Mouse (Mus musculus): Measurements from ENCODE around the gene Ago1. TPM values are rescaled to one million over a fixed set of nuclear protein-coding genes. Genes with fewer than 3 reads are reported as not detected.

The Ago1 gene
- polyA plus RNA-seq, 1 experiment: 90.1 TPM

DNA sequence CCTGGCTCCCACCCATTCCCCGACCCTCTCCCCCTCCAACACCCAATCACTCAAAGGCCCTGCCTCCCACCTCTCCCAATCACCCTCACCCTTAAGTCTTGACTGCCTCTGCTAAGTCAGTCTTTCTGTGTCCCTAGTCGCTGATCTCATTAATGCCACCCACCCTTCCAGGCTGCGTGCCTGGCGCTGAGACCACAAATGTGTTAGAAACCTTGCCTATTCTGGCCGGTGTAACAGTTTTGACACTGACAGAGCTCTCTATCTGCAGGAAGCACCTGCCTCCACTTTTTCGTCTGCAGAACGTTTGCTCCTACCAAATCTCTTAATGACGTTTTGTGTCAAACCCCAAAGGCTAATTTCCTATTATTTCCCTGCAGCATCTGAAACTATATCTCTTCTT is 542 bp upstream of the Ago1 start:
- no peak for DNase-seq (ENCODE audit: low read depth)
- TF ChIP-seq POLR2A (IDR thresholded peaks at IDR 0.05; ENCODE audit: borderline replicate concordance, extremely low read depth, insufficient read depth, insufficient read length, poor library complexity, severe bottlenecking): no peak

DNA sequence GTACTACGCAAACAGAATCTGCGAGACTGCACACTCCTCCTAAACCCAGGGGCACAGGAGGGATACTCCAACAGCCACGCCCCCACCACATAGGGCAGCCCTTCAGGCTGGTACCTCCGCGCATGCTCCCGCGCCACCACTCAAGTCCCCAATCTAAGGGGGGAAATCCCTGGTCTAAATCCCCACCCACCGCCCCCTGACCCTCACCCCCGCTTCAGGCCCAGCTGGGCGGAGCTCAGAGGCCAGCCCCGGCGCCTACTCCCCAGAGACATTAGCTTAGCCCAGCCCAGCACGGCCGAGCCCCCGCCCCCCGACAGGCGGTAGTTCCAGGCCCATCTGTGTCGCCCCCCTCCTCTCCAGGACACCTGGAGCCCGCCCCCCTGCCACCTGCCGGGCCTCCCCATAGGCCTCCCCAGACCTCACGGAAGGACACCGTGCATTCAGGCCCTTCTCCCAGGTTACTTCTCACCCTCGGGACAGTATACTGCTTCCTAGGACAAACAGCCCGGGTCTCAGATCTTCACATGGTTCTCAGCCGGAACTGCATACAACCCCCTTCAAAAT is 580 bp downstream of the Ago1 start:
- peak; percentile 94 for DNase-seq (ENCODE audit: low read depth)
- TF ChIP-seq CTCF (IDR thresholded peaks at IDR 0.05; ENCODE audit: borderline replicate concordance, extremely low read depth, insufficient read depth, insufficient read length) (no peak), POLR2A (IDR thresholded peaks at IDR 0.05; ENCODE audit: borderline replicate concordance, extremely low read depth, insufficient read depth, insufficient read length, poor library complexity, severe bottlenecking) (no peak)

DNA sequence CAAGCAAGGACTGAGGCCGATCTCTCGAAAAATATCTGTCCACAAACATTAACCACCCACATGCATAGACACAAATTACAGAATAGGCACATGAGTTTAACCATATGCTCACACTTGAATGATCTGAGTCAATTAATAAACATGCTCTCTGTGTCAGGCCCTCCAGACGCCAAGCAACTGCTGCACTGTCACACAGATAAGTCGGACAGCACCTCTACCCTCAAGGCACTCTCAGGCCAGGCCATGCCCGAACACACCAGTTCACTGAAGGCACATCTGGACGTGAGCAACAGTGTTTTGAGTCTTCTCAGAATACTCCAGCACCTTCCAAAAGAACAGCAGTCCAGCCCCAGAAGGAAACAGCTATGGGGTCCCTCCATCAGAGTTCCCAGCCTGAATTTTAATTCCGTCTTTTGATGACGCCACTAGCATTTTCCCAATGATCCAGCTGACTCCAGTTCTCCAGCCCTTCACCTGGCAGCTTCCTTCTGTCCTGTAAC is 2.1 kb downstream of the Ago1 start:
- DNase-seq (ENCODE audit: low read depth): no peak
- TF ChIP-seq POLR2A (IDR thresholded peaks at IDR 0.05; ENCODE audit: borderline replicate concordance, extremely low read depth, insufficient read depth, insufficient read length, poor library complexity, severe bottlenecking) (no peak), CTCF (IDR thresholded peaks at IDR 0.05; ENCODE audit: borderline replicate concordance, extremely low read depth, insufficient read depth, insufficient read length) (no peak)

DNA sequence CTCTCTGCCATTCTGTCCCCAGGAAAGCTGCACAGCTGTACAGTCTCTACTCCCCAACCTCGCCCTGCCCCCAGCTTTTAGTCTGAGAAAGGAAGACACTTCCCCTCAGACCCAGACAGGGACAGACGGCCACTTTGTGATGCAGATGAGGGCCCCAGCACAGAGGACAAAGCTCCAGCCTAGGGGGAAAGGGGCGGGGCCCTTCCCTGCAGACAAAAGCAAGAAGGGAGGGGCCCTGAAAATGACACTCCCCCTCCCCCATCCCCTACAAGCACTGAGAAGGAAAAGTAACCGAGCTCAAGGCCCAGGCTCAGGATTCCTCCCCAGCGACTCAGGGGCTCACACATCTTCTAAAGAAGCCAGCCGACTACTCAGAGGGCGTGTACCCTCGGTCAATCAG is 2.5 kb downstream of the Ago1 start:
- no peak for TF ChIP-seq CTCF (IDR thresholded peaks at IDR 0.05; ENCODE audit: borderline replicate concordance, extremely low read depth, insufficient read depth, insufficient read length)
- peak; percentile 14; the same call in 1 of the 2 replicates for TF ChIP-seq POLR2A (IDR thresholded peaks at IDR 0.05; ENCODE audit: borderline replicate concordance, extremely low read depth, insufficient read depth, insufficient read length, poor library complexity, severe bottlenecking)
- peak; percentile 97 for DNase-seq (ENCODE audit: low read depth)

DNA sequence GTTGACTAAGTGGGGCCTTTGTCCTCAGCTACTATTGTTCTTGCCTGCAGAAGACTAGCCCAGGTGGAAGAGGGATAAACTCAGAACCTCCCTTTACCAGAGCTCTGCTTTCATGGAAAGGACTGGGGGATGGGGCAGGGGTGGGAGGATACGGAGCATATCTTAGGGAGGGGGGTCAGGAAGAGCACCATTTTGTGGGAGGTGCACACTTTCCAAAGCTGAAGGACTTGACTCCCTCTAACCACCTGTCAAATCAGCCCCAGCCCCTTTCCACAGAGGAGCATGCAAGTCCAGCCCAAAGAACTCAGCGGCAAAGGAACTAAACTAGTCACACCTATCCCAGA is 3.5 kb downstream of the Ago1 start:
- DNase-seq (ENCODE audit: low read depth): peak; percentile 52
- TF ChIP-seq CTCF (IDR thresholded peaks at IDR 0.05; ENCODE audit: borderline replicate concordance, extremely low read depth, insufficient read depth, insufficient read length): no peak
- TF ChIP-seq POLR2A (IDR thresholded peaks at IDR 0.05; ENCODE audit: borderline replicate concordance, extremely low read depth, insufficient read depth, insufficient read length, poor library complexity, severe bottlenecking): no peak

DNA sequence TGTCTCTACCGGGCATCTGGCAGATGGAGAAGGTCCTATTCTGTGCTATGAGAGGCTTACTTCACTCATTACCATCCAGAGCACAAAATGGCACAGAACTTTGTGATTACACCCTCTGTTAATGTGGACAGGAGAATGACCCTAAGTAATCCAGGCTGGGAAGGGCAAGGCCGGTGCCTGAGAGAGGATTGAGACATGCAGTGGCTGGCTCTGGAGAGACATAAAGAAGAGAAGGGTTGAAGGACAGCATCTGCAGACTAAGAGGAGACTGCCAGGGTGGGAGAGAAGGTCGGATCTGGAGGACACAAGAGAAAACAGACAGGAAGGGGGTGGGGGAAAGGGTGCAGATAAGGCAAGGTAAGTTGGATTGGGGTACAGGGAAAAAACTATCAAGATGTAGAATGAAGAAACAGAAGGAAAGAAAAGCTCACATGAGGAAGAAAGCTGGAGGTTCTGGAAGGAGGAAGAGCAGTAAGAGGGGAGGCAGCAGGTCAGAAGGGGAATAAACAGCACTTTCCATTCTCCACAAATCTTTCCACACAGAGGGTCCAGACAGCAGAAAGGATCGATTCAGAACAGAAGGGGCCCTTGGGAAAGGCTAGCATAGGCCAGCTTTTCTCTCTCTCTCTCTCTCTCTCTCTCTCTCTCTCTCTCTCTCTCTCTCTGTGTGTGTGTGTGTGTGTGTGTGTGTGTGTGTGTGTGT is 4.0 kb downstream of the Ago1 start:
- peak; percentile 5 for DNase-seq (ENCODE audit: low read depth)
- no peak for TF ChIP-seq POLR2A (IDR thresholded peaks at IDR 0.05; ENCODE audit: borderline replicate concordance, extremely low read depth, insufficient read depth, insufficient read length, poor library complexity, severe bottlenecking)
- TF ChIP-seq CTCF (IDR thresholded peaks at IDR 0.05; ENCODE audit: borderline replicate concordance, extremely low read depth, insufficient read depth, insufficient read length): no peak

DNA sequence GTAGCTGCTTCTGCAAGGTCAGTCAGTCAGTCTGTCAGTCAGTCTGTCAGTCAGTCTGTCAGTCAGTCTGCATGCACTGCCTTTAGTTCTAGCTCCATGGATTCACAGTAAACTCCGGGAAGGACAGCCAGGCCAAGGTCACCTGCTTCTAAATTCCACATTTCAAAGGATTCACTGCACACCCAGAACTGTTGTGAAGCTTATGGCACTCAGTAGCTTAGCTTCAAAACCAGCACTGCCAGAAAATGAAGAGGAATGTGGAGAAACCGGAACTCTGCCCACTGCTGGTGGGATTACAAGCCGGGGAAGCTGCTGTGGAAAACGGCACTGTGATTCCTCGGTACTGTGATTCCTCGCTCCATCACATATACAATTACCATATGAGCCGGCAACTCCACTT is 12.9 kb downstream of the Ago1 start:
- no peak for TF ChIP-seq POLR2A (IDR thresholded peaks at IDR 0.05; ENCODE audit: borderline replicate concordance, extremely low read depth, insufficient read depth, insufficient read length, poor library complexity, severe bottlenecking)
- TF ChIP-seq CTCF (IDR thresholded peaks at IDR 0.05; ENCODE audit: borderline replicate concordance, extremely low read depth, insufficient read depth, insufficient read length): no peak
- no peak for DNase-seq (ENCODE audit: low read depth)

DNA sequence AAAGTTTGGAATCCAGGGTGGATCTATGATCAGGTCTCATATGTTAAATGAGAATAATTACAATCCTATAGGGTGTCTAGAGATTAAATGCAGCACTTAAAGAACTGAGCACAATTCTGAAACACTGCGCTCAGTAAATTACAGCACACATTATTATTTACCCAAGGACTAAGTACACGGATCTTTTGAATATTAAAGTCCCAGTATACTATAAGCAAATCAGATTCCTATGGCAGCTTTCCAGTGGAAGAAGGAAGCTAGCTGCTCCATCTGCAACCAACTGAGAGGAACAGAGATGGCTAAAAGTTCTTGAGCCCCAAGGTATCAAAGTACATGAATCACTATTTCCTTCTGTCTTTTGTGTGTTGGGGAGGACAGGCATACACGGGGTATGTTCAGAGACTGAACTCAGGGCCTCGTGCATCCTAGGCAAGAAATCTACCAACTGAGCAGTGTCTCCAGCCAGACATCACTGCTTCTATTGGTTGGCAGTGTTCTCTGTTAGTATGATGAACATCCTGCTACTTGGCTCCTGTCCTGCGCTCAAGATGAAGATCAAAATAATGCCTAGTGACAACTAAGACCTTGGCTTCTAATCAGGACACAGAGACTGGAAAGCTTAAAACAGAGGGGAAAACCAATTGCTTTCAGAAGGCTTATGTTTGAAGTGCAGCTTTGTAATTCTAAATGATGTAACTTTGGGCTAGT is 13.7 kb downstream of the Ago1 start:
- TF ChIP-seq POLR2A (IDR thresholded peaks at IDR 0.05; ENCODE audit: borderline replicate concordance, extremely low read depth, insufficient read depth, insufficient read length, poor library complexity, severe bottlenecking): no peak
- TF ChIP-seq CTCF (IDR thresholded peaks at IDR 0.05; ENCODE audit: borderline replicate concordance, extremely low read depth, insufficient read depth, insufficient read length): no peak
- DNase-seq (ENCODE audit: low read depth): peak; percentile 46

DNA sequence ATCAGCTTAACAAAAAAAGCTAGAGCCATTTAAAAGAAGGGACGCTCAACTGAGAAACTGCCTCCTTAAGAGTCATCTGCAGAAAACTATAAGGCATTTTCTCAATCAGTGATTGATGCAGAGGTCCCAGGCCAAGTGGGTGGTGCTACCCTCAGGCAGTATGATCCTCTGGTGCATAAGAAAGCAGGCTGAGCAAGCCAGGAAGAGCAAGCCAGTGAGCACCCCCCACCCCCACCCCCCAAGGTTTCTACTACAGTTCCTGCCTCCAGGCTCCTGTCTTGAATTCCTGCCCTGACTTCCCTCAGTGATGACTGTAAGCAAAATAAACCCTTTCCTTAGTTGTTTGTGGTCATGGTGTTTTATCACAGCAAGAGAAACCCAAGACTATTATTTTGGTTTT is 18.1 kb downstream of the Ago1 start:
- no peak for TF ChIP-seq POLR2A (IDR thresholded peaks at IDR 0.05; ENCODE audit: borderline replicate concordance, extremely low read depth, insufficient read depth, insufficient read length, poor library complexity, severe bottlenecking)
- no peak for TF ChIP-seq CTCF (IDR thresholded peaks at IDR 0.05; ENCODE audit: borderline replicate concordance, extremely low read depth, insufficient read depth, insufficient read length)
- no peak for DNase-seq (ENCODE audit: low read depth)

DNA sequence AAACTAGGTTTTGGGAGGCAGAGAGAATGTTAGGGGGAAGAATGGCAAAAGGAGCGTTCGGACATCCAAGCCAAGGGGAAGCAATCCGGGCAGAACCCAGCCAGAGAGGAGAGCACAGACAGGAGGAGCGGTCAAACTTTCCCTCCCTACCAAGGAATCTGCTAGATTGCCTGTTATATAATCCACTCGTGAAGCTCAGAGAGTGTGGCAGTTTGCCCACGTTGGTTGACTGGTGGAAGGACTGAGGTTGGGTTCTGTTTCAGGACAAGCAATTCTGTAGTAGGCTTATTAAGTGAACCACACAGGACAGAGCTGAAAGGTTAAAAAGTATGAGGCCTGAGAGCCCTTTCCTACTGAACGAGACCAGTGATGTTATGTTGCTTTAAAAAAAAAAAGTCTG is 21.3 kb downstream of the Ago1 start:
- TF ChIP-seq CTCF (IDR thresholded peaks at IDR 0.05; ENCODE audit: borderline replicate concordance, extremely low read depth, insufficient read depth, insufficient read length): no peak
- no peak for TF ChIP-seq POLR2A (IDR thresholded peaks at IDR 0.05; ENCODE audit: borderline replicate concordance, extremely low read depth, insufficient read depth, insufficient read length, poor library complexity, severe bottlenecking)
- no peak for DNase-seq (ENCODE audit: low read depth)

DNA sequence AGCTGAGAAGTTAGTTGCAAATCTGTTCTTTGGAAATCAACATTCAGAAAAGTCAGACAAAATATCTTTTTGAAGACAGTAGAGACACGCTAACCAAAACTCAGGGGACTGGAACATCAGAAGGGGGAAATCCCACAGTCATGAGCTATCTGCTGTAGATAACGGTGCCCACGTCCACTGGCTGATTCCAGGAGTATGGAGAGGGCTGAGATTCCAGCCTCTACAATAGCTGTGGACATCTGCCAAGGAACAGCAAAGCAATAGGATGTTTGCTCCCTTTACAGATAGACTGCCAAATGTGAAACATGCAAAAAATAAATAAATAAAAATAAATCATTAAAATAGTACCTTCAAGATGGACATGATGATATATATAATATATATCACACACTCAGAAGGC is 23.9 kb downstream of the Ago1 start:
- DNase-seq (ENCODE audit: low read depth): no peak
- TF ChIP-seq POLR2A (IDR thresholded peaks at IDR 0.05; ENCODE audit: borderline replicate concordance, extremely low read depth, insufficient read depth, insufficient read length, poor library complexity, severe bottlenecking) (no peak), CTCF (IDR thresholded peaks at IDR 0.05; ENCODE audit: borderline replicate concordance, extremely low read depth, insufficient read depth, insufficient read length) (no peak)

DNA sequence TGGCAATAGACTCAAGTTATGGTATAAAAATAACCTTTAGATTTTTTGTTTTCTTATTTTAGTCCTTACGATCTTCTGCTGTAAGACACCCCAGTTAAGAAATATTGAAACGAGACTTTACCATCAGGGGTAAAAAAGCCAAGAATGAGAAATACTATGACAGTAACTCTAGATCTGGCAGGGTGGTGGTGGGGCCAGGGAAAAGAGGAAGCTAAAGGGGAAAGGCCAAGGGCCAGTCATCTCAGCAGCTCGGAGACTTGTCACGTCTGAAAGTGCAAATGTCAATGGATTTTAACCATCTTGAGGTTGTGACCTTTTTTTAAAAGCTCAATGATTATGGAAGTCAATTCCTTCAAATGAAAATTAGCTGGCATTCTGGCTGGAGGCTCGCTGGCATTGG is 30.1 kb downstream of the Ago1 start:
- TF ChIP-seq POLR2A (IDR thresholded peaks at IDR 0.05; ENCODE audit: borderline replicate concordance, extremely low read depth, insufficient read depth, insufficient read length, poor library complexity, severe bottlenecking) (no peak), CTCF (IDR thresholded peaks at IDR 0.05; ENCODE audit: borderline replicate concordance, extremely low read depth, insufficient read depth, insufficient read length) (no peak)
- DNase-seq (ENCODE audit: low read depth): no peak

Data from brain, embryonic 14.5 days (tissue).